Mouse (Mus musculus) thymus, adult 18-20 months (tissue): ENCODE measurements at regions not wholly inside any gene's neighbourhood (a gene's known extent, or its start where the extent isn't known, plus 50 kb on each side); places are given as distances from the start of the nearest gene placed in this dataset.

ENCODE experiments used
- DNase-seq, 2 experiments: peaks; one replicate each; pipeline ENCODE4 v3.0.0; 2022; ENCODE audit warnings: mixed read lengths in 2 of 2

DNA sequence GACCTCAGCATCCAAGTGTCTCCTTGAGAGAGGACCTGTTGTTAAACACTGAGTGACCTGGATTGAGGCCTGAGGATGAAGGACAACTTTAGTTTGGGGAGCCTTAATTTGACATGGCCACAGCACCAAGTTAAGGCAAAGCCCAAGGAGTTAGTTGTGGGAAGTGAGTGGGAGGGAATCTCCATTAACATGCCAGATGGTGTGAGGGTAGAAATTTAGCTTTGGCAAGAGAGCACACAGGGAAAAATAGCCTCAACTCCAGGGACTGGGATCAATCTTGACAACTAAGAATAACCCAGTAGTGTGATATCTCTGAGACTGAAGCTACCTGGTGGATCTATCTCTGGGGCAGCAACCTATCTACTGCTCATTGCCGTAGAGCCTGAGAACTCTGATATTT is 105.4 kb downstream of the Ahr start:
- DNase-seq: no peak

DNA sequence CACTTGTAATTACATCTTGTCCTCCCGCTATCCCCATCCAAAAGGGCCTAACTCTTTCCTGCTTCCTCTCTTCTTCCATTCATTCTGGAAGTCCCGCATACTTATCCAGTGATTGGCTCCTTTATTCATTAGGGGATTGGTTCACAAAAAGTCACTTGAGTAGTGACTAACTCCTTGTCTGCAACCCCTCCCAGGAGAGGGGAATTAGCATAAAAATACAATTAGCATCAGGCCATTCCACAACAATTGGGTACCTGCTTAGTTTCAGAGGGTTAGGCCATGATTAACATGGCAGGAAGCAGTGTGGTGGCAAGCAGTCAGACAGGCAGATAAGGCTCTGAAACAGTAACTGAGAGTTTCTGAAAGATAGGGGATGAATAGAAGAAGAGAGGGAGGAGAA is 115.6 kb downstream of the Ahr start:
- DNase-seq: no peak

DNA sequence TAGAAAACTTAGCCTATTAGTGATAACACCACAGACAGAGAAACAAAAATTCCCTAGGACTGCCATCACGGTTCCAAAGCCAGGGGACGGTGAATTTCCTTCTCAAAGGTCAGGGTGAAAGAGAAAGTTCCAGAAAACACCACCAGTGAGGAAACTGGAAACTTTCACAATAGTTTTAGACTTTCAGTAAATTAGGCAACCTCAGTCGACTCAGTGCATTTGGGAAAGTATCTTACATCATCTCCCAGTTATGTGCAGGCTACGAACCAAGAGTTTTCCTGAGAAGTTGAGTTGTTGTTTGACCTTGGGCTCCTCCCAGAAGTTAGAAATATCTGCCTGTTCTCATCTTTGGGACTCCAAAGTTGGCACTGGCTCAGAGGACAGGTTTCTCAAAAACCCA is 116.9 kb downstream of the Ahr start:
- DNase-seq: no peak

DNA sequence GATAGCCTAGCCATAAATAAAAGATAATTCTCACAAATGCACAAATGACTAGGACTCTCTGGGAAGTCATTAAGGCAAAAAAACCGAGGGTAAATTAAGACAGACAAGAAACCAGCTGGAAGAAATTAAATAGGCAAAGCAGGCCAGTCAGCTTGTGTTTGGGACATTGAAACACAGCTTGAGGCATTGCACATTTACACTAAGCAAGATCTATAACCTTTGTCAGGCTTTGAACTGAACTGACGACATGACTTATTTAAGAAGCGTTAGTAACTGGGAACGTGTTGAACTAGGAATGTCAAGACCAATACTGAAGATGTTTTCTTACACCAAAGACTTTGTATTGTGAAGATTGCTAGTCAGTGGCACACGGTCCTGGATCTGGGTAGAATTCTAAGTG is 118.3 kb downstream of the Ahr start:
- no peak for DNase-seq

DNA sequence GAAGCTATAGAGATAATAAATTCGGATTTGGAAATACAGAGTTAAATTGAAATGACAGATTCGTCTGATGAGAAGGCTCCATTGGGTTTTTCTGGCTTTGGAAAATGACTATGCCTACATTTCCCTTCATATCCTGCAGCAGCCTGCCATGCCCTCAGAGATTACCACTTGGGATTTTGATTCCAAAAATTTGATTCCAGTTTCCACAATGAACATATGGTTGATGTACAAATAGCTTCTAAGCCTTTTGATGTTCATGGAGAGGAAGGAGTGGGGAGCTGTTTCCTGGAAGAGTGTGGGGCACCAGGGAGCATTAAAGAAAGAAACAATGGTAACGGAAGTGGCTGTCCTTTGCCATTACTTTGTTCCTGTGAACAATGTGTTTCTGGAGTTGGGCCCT is 122.1 kb downstream of the Ahr start:
- no peak for DNase-seq

DNA sequence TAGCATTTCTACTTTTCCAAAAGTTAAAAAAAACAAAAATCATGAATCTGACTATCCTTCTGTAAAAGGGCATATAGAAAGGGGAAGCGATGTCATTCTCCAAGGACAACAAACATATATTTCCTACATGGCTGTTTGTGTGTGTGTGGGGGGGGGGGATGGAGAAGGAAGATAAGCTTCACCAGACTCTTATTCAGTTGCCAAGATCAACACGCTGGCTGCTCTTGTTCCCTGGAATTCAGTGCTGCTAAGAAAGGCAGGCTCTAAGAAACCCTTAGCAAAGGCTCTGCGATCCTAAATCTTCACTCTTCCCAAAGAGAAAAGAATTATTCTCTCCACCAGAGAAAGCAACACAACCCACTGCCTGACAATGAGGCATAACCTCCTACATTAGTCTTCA is 126.4 kb downstream of the Ahr start:
- DNase-seq: no peak

DNA sequence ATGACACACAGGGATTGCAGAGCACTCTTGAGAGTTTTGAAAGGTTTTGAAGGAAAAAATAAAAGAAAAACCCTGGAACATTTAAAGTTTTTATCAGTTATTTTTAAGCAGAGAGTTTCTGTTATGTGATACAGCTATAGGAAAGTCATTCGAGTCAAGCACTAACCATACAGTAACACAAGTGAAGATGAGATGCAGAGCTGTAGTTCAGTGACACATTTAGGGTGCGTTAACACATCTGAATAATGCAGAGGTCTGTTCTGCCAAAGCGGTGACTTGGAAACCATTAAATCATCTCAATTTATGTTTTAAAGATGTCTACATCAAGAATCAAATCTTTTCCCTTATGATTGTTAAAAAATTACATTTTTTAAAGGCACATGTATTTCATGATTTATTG is 126.8 kb downstream of the Ahr start:
- DNase-seq: no peak

DNA sequence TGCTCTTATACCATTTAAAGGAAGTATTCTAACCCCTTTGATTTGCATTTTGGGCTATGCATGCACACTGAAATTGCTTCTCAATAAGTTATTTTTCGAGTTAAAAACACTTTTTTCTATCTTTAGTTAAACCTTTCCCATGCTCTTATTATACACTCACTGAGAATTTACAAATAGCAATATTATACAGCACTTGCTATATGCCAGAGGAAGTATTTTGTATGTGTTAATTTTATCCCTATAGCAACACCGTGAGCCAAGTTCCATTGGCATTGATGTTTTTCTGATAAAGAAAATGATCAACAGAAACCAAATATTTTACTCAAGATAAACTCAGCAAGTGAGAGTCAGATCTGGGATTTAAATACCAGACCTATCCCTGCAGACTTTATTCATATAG is 133.0 kb downstream of the Ahr start:
- DNase-seq: no peak

DNA sequence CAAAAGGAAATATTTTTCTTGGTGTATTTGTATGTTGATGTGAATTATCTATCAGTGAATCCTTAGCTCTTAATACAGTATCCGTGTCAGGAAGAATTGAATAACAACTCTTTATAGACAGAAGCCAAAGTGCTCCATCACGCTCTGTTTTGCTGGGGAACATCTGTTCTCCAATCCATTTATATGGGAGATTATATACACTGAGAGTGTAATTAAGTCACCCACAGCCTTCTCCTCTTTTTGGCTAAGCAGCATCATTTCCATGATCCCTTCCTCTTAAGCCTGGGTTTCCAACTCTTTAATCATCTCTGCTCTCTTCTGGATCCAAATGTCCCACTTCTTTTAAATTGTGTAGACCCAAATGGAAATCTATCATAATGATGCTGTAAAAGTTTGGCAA is 133.6 kb downstream of the Ahr start:
- DNase-seq: no peak

DNA sequence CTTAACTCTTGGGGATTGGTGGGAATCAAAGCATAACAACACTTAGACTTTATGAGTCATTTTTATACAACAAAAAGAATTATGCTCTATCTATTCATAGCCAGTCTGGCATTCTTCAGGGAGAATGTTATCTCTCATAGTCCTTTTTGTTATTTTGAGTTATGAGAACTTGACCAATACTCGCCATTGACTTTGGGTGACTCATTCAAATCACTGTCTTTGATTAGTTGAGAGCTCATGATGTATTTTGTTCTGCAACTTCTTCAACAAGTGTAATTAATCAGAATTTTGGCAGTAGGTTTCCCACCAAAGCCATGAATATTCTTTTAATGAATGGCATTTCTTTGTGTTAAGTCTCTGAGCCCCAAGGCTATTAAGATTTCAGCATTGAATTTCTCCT is 139.6 kb downstream of the Ahr start:
- no peak for DNase-seq

DNA sequence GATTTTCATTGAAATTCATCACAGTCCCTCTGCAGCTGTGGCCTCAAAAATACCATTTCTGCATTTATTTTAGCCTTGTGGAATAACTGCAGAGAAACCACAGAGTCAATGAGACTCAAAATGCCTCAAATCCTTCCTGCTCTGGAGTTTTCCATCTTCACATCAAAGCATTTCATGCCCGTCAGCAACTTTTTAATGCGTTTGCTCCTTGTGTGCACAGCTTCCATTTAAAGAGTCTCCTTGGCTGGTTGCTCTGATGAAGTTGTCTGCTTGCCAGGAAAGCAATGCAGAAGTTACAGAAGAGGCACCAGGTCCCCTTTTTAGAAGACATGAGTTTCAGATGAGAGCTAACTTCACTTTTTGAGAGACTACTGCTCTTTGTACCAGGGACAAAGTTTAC is 142.7 kb downstream of the Ahr start:
- DNase-seq: no peak

DNA sequence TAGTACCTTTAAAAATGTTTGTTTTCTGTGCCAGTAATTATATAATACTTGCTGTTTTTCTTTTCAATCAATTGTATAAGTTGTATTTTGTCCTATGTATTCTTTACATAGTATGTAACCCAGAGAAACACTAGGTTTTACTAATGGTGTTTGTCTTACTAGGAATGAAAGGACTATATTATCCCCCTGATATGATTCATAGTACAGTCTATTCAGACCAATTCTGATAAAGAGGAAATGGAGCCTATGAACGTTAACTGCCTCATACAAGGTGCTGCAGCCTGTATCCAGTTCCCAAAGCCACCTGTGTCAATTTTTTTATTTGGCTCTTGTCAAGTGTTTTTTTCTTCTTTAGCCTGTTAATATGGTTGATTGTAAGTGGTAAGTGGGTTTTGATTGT is 144.6 kb downstream of the Ahr start:
- DNase-seq: no peak

DNA sequence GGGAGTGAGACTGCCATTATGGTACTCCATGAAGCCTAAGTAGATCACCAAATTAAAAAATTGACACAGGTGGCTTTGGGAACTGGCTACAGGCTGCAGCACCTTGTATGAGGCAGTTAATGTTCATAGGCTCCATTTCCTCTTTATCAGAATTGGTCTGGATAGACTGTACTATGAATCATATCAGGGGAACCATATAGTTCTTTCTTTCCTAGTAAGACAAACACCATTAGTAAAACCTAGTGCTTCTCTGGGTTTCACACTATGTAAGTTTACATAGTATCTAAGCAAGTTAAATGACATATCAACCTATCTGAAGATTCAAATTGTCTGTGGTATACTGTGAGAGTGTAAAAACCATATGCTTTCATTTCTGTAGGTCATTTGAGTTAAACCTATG is 145.0 kb downstream of the Ahr start:
- no peak for DNase-seq

DNA sequence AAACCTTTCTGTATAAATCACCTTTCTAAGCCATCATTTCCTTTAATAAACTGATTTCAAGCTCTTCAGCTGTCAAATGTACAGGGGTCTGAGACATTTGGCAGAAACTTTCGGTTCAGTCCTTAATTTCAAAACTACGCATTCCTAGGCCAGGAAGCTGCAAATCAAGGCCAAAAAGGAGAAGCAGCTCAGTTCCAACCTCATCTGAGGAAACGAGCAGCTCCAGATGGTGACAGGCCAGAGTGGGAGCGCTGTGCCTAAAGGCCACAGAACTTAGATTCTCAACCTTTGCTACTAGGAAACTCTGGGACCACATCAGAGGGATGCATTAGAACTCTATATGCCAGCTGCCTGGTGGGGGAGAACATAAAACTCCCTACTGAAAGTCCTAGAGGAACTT is 150.6 kb downstream of the Ahr start:
- DNase-seq: no peak

DNA sequence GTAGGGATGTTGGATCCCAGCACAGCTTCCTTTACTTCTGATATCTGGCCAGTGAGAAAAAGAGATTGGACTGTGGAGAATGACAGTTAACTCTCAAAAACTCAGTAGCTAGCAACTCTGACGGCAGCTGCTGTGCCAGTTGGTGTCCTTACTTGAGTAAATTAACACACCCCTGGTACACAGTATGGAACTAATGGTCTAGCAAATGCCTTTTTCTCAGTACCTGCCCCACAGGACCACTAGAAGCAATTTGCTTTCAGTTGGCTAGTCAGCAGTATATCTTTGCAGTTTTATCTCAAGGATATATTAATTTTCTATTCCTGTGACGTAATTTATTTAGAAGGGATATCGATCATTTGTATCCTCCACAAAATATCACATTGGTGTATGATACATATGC is 157.6 kb downstream of the Ahr start:
- DNase-seq: no peak

DNA sequence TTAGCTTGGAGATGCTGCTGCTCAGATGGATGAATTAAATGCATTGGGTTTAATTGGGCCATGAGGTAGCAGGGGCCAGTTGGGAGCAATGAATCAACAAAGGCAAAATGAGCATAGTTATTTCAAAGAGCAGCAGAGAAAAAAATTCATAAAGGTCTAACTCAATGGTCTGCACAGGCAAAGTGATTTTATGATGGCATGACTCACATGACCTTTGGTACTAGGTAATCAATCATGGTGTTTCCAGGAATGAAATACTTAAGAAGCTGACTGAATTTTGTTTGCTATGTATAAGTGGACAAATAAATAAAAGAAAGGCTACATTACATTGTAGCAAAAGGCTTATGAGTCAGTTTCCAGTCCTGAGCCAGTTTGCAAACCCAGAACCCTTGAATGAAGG is 158.5 kb downstream of the Ahr start:
- no peak for DNase-seq

DNA sequence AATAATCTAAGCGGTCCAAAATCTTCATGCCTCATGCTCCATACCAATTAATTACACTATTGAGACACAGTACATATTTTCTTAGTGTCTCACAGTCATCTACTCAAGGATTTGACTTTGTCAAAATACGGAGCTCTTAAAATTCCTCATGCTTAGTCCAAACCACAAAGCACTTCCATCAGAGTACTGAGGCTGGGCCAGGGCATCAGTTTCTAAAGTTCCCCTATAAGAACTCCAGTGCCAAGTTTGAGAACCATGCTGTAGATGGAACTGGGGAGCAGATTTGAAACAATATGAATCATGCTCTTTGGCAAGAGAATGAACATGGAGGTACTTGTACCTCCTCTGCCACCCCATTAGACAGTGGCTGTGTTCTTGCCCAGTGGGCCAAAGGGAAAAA is 176.9 kb downstream of the Ahr start:
- DNase-seq: no peak

DNA sequence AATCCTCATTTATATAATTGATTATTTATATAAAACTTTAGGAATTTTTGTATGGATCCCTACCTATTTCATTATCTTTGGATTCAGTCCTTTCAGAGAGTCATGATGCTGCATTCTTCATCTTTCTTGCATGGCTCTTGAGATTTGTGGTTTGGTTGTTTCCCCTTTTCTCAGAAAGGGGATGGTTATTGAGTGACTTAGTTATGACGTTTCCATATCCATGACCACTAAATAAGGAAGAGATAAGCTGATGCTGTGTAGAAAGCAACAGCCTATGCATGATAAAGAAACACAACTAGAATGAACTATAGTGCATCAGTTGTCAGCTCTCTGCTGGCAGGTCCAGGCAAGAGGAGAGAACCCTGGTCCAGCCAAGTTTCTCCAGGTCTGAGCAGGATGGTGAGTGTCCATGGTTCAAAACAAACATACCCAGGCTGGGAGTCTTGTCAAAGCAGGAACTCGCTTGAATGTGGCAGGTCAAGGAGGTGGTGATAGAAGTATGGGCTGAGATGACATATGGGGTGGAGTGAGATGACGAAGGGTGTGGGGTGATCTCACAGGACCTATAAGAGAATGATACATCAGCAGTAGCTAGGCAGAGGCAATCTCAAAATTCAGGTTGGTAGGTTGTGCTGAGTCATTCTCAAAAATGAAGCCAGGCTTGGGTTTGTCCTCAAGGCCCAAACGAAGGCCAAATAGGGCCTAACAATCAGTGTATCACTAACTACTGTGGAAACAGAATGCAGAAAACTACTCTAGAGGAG is 196.5 kb downstream of the Ahr start:
- DNase-seq: no peak

DNA sequence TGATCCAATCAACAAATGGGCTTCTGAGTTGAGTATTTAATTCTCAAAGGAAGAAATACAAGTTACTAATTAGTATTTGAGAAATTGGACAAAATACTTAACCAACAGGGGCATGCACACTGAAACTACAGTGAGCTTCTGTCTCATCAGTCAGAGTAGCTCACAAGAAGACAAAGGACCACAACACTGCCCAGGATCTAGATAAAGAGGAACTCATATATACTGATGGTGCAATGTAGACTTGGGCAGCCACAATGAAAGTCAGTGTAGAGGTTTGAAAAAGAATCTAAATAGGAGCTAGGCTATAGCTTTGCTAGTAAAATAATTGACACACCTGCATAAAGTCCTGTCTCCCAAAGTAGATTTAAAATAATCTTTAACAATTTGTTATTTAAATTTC is 198.5 kb downstream of the Ahr start:
- no peak for DNase-seq

DNA sequence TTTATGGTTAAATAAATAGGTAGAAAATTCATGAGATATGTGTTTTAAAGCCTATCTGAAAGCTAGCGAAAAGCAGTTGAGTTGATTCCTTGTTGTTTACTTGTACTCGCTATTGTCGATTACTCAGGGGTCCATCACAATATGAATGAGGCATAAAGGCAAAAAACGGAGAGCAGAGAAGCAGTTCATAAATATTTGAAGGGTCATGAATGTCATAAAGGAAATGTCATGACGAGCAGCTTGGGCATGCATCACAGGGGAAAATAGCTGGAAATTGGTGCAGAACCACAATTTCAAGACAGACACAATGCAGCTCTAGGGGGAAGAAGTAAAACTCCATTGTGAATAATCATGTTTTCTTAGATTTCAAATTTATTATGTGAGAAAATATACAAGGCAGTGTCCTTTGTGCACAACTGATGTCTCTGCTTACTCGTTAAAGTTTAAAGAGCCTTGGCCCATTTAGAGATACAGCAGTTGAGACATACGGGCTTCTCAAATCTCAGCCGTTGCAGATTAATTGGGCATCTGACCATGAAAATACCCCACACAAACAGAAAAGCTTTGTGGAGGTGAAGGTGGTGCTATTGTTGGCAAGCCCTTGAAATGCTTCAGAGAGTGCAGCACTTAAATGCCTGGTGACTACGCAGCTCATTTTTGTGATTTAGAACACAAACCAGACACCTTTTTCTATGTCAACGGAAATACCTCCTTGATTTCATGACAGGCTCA is 200.3 kb downstream of the Ahr start:
- DNase-seq: no peak

DNA sequence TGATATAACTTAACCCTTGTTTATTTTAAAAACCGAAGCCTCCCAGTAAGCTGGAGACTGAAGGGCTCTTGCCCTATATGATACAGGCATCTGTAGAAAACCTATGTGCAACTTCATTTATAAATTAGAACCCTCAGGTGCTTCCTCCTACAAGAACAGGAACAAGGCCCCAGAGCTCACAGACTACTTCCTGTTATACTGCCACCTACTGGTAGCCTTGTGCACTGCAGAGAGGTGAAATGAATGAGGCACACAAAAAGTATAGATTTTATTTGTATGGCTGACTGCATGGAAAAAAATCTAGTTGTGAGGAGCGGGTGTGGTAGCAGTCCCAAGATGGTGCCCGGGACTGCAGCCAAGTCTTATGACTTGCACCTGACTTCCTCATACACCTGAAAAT is 203.5 kb downstream of the Ahr start:
- DNase-seq: peak; percentile 7 to 15

DNA sequence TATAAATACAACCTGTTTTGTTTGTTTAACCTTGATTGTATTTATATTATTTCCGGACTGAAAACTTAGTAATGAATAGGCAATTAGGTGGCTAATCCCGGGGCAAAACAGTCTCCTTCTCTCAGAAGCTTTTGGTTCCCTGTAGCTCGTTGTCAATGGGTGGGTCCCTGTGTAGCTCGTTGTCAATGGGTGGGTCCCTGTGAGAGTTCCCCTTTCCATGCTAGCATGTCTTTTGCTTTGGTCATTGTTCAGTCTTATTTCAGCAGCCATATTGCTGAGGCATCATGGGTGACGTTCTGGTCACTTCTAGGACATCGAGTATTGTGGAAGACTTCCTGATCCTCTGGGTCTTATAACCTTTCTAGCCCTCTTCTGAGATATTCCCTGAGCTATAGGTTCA is 205.1 kb downstream of the Ahr start:
- DNase-seq: no peak

DNA sequence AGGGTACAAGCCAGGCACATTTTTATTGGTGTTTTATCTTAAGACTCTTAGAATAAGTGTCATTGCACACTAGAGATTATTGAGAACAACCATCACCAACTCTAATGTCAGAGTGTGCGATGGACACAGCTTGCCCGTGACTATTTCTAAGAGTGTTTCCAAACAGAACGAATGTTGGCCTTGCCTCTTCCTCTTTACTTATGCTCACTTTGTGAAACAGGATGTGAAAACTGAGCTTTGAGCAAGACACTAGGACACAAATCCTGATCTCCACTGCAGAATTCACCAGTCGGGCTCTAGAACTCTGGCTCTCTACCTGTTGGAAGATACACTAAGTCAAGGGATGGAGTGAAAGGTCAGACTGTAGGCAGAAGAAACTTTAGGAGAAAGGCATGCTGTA is 215.3 kb downstream of the Ahr start:
- no peak for DNase-seq

DNA sequence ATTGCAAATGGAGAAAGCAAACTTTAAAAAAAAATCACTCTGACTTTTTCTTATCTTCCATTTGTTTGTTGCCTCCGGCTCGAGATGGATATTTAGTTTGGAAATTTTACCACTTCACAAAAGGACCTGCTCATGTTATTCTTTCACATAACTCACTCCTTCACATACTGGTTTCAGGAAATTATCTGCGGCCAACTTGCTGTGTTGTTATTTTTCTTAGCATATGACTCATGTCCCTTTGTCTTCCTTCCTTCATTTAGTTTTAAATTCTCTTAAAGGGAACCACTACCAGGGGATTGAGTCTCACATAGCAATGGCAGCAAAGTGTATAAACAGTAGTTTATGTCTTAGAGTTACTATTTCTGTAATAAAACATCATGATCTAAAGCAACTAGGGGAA is 217.8 kb downstream of the Ahr start:
- no peak for DNase-seq

DNA sequence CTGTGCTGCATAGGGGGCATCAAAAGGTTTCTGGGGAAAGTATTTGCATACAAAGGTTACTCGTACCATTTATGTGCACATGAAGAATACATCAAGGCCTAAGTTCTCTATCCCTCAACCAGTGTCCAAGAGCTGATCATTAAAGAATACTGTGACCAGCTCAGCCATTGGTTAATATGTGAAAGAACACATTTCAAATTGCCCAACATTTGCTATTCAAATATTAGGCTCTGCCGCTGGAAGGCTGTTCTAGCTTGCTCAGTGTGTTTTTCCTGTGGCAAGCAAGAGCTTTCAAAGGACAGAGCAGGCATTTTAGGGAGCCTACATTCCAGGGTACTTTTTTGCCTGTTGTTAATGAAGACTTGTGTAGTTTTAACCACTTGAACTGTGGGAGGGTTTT is 220.8 kb downstream of the Ahr start:
- DNase-seq: no peak
